Mouse (Mus musculus): ENCODE measurements around the gene Cln6. TPM values are rescaled to one million over a fixed set of nuclear protein-coding genes. Genes with fewer than 3 reads are reported as not detected.
"Not testable (repeated sequence)": the region's sequence is repeated elsewhere in the genome, so short reads cannot be mapped to it uniquely, and the experiment has no call there.

The Cln6 gene
- total RNA-seq, 2 experiments from 2014 or later = 18.0 to 19.7 TPM

- DNase-seq (ENCODE audit: low spot score); intact Hi-C loops (cut with DNase I): not testable (repeated sequence)
Observed at GRCm38 (mm10) chr9:62869236-62869635, 30.7 kb downstream of the Cln6 start.

DNA sequence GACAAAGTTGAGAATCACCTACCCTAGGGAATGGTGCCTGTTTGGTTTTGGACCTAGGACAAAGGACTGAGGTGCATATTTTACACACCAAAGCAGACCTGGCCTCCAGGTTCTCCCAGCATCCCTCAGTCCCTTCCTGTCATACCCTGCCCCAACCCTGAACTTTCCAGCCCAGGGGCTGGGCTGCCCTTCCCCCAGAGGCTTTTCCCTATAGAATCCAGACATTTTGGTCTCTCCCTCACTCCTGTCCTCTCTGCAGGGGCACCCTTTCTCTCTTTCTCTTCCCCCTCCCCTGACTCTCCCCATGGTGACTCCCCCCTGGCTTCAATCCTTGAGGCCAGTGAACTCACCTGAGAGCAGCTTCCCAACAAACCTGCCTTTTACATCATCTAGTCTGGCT, 32.1 kb downstream of the Cln6 start:
- intact Hi-C loops (cut with DNase I) = no loop called here
- no peak for DNase-seq (ENCODE audit: low spot score)

GRCm38 (mm10) chr9:62876966-62877616, 38.5 kb downstream of the Cln6 start:
- intact Hi-C loops (cut with DNase I) = no loop called here
- no peak for DNase-seq (ENCODE audit: low spot score)

GRCm38 (mm10) chr9:62877825-62878224, 39.2 kb downstream of the Cln6 start:
- DNase-seq (ENCODE audit: low spot score) = no peak
- intact Hi-C loops (cut with DNase I) = no loop called here

DNA sequence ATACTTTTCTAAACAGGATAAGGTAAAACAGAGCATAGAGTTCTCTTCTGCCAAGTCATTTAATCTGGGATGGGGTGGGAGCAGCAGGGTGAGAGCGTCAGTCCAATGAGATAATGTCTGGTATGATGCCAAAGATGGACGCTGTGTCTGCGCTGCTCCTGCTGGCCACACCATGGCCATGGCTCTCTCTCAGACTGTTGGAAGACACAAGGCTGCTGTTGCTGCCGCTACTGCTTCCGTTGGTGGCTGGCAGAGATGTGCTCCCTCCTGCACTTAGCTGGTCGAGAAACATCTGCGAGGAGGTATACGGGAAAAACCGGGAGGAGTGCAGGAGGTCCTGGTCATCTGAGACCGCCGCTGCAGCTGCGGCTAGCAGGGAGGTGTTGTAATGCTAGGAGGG, 43.3 kb downstream of the Cln6 start:
- peak; percentile 44 for DNase-seq (ENCODE audit: low spot score)
- intact Hi-C loops (cut with DNase I) = no loop called here

GRCm38 (mm10) chr9:62894486-62894885, 55.9 kb downstream of the Cln6 start:
- intact Hi-C loops (cut with DNase I) = no loop called here
- peak; percentile 35 for DNase-seq (ENCODE audit: low spot score)

Other genes with a start within 250 kb of the Cln6 start
- gene Itga11, start 161.0 kb upstream of the Cln6 start, total RNA-seq (2021) = 1 to 10 TPM; 1.8 to 2.3 TPM
- gene Fem1b, start 26.9 kb upstream of the Cln6 start, total RNA-seq (2021) = 10 to 100 TPM; 18.2 to 20.6 TPM
- gene Calml4, start 19.3 kb downstream of the Cln6 start, total RNA-seq (2021) = 1 to 10 TPM; 1.3 to 1.7 TPM
- 10 to 100 TPM; 20.3 to 24.5 TPM for gene Pias1, start 149.1 kb downstream of the Cln6 start, total RNA-seq (2021)

Data from heart, postnatal 25 days (tissue).